Mouse (Mus musculus): ENCODE results near the gene Xylt1. TPM values are rescaled to one million over a fixed set of nuclear protein-coding genes. Genes with fewer than 3 reads are reported as not detected.

Xylt1 gene
- polyA plus RNA-seq, 1 experiment from 2014 or later: 0.86 TPM

- no peaks in the 10 kb centered on the region for H3K27me3 ChIP-seq (replicated peaks; ENCODE audit: low read depth, poor library complexity, severe bottlenecking)
- WGBS: 81% methylated on average over 5 of the region's 5 CpGs
Observed at GRCm38 (mm10) chr7:117567252-117567651, 186.5 kb downstream of the Xylt1 start.

DNA sequence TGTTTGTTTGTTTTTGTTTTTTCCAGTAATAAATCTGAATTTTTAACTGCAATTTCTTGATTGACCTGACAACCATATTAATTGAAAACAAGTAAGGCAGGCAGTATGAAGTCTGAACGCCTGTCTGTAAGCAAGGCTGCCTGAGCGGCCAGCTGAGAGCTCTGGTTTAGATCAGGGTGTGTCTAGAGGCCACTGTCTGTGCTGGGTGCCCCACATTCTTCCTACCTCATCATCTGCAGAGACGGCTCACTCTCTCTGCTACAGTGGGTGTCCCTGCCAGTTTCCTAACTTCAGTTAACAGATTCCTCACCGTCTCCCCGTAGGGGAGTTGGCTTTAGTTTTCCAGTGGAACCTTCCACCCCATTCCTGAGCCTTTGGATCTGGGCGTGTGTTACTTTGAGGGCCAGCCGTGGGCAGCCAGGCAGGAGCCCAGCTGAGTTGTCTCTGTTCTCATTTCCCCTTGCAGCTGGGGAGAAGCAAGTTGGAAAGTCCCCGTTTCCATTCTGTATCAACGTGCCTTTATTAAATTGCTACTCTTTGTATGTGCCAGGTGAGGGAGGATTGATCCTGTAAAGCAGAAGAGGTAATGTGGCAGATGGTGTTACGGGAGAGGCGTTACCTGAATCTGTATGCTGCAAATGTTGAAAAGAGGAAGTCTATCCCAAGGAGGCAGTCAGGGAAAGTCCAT is 187.0 kb downstream of the Xylt1 start:
- no peaks in the 10 kb centered on the region for H3K27me3 ChIP-seq (replicated peaks; ENCODE audit: low read depth, poor library complexity, severe bottlenecking)
- WGBS: 86% methylated on average over 11 of the region's 11 CpGs

More at GRCm38 (mm10) chr7:117567252-117567651, 186.5 kb downstream of the Xylt1 start:
- Histone ChIP-seq H3K4me1 (peaks cover 3% of the 10 kb centered on the region; the same call in 1 of the 2 replicates), H3K9me3 (no peaks in the 10 kb centered on the region), H3K36me3 (replicated peaks) (no peaks in the 10 kb centered on the region), H3K27ac (replicated peaks) (no peak overlapping the region), H3K4me3 (no peak overlapping the region)
- DNase-seq (ENCODE audit: low spot score): no peak

DNA sequence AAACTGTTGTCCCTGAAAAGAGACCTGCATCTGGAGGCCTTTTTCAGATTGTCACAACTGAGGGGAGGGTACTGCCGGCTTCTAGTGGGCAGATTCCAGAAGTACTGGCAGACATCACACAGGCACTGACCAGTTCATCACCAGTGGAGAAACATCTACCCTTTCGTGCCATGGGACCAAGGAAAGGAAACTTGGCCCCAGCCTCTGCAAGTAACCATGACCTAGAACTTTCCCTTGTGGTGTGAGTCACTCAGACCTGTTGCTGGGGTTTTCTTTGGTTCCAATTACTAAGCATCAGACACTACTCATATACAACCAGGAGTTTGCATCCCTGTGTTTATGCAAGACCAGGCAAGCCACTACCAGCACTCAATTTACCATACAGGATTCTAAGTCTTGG is 190.4 kb downstream of the Xylt1 start:
- no peak overlapping the region for H3K4me3 ChIP-seq
- no peaks in the 10 kb centered on the region for H3K9me3 ChIP-seq
- WGBS: 92% methylated on average over 2 of the region's 2 CpGs
- no peaks in the 10 kb centered on the region for H3K4me1 ChIP-seq
- H3K27me3 ChIP-seq (replicated peaks; ENCODE audit: low read depth, poor library complexity, severe bottlenecking): no peaks in the 10 kb centered on the region
- no peak for DNase-seq (ENCODE audit: low spot score)
- no peak overlapping the region for H3K27ac ChIP-seq (replicated peaks)
- H3K36me3 ChIP-seq (replicated peaks): no peaks in the 10 kb centered on the region

More for the DNA sequence above, 187.0 kb downstream of the Xylt1 start:
- Histone ChIP-seq H3K4me1 (peaks cover 3% of the 10 kb centered on the region; the same call in 1 of the 2 replicates), H3K4me3 (no peak overlapping the region), H3K36me3 (replicated peaks) (no peaks in the 10 kb centered on the region), H3K9me3 (no peaks in the 10 kb centered on the region), H3K27ac (replicated peaks) (no peak overlapping the region)
- DNase-seq (ENCODE audit: low spot score): no peak

DNA sequence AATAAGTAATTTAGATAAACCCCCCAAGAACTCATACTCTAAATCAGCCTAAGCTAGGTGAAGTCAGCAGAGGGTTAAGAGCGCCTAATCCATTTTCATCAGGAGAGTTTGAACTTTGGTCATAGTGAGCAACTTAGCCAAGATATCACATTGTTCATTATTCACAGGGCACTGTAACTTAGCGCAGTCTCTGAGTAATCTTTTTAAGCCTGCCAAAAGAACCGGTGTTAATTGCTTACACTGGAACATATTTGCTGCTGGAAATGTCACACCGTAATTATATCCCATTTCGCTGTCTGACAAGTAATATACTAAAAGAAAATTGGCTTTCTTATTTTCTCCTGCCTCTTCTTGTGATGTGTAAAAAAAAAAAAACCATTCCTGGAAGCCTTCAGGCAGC is 190.9 kb downstream of the Xylt1 start:
- 81% methylated on average over 5 of the region's 5 CpGs for WGBS

DNA sequence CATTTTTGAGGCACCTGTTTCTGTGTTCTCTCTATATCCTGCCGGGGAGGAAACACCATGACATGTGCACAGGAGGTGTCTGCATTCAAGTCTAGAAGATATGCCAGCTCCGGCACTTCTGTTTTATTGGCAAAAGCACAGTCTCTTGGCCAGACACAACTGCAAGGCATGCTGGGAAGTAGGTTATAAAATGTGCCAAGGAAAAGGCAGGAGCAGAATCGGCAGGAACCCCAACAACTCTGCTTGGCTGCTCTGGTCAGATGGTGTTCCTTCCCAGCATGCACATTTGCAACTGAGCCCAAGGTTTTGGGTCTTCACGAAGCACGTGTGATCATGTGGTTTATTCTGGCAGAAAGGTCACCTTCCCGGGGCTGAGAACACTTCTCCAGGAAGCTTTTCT is 192.4 kb downstream of the Xylt1 start:
- no peak overlapping the region for H3K27ac ChIP-seq (replicated peaks)

More for the DNA sequence above, 190.9 kb downstream of the Xylt1 start:
- Histone ChIP-seq H3K4me1 (no peaks in the 10 kb centered on the region), H3K4me3 (no peak overlapping the region), H3K27ac (replicated peaks) (no peak overlapping the region), H3K36me3 (replicated peaks) (no peaks in the 10 kb centered on the region), H3K27me3 (replicated peaks; ENCODE audit: low read depth, poor library complexity, severe bottlenecking) (no peaks in the 10 kb centered on the region), H3K9me3 (no peaks in the 10 kb centered on the region)
- no peak for DNase-seq (ENCODE audit: low spot score)

DNA sequence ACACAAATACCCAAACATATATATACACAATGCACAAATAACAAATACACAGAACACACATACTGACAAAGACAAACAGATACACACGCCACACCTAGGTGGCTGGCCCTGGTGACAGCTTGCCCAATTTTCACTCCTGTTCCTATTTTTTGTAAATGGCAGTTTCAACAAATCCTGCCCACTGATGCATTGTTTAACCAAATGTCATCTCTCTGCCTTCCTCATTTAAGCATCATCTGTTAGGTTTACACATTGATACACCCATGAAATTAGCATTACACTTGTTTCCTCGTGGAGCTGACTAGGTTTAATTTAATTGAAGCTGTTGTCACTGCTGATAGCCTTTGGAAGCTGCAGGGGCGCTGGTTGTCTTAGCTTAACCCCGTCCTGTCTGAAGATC is 194.6 kb downstream of the Xylt1 start:
- 50% methylated on average over 4 of the region's 4 CpGs for WGBS
- Histone ChIP-seq H3K4me1 (no peaks in the 10 kb centered on the region), H3K4me3 (no peak overlapping the region), H3K27ac (replicated peaks) (no peak overlapping the region), H3K27me3 (replicated peaks; ENCODE audit: low read depth, poor library complexity, severe bottlenecking) (no peaks in the 10 kb centered on the region), H3K36me3 (replicated peaks) (no peaks in the 10 kb centered on the region), H3K9me3 (no peaks in the 10 kb centered on the region)
- no peak for DNase-seq (ENCODE audit: low spot score)

More for the DNA sequence above, 192.4 kb downstream of the Xylt1 start:
- Histone ChIP-seq H3K27me3 (replicated peaks; ENCODE audit: low read depth, poor library complexity, severe bottlenecking) (no peaks in the 10 kb centered on the region), H3K9me3 (no peaks in the 10 kb centered on the region), H3K4me1 (no peaks in the 10 kb centered on the region), H3K36me3 (replicated peaks) (no peaks in the 10 kb centered on the region), H3K4me3 (no peak overlapping the region)
- no peak for DNase-seq (ENCODE audit: low spot score)
- WGBS: 82% methylated on average over 6 of the region's 6 CpGs

GRCm38 (mm10) chr7:117577035-117577434 is 196.3 kb downstream of the Xylt1 start:
- Histone ChIP-seq H3K27me3 (replicated peaks; ENCODE audit: low read depth, poor library complexity, severe bottlenecking) (no peaks in the 10 kb centered on the region), H3K4me1 (no peaks in the 10 kb centered on the region), H3K36me3 (replicated peaks) (no peaks in the 10 kb centered on the region), H3K4me3 (no peak overlapping the region), H3K9me3 (no peaks in the 10 kb centered on the region), H3K27ac (replicated peaks) (no peak overlapping the region)
- DNase-seq (ENCODE audit: low spot score): no peak
- WGBS: 90% methylated on average over 6 of the region's 6 CpGs

GRCm38 (mm10) chr7:117585164-117585563 is 204.4 kb downstream of the Xylt1 start:
- WGBS: 87% methylated on average over 5 of the region's 5 CpGs
- Histone ChIP-seq H3K27ac (replicated peaks) (no peak overlapping the region), H3K9me3 (no peaks in the 10 kb centered on the region), H3K4me1 (0 out of 2 replicates have a peak, but pooled peaks cover 5% of the 10 kb centered on the region), H3K4me3 (no peak overlapping the region), H3K27me3 (replicated peaks; ENCODE audit: low read depth, poor library complexity, severe bottlenecking) (no peaks in the 10 kb centered on the region), H3K36me3 (replicated peaks) (no peaks in the 10 kb centered on the region)
- no peak for DNase-seq (ENCODE audit: low spot score)

- Histone ChIP-seq H3K4me1 (0 out of 2 replicates have a peak, but pooled peaks cover 5% of the 10 kb centered on the region), H3K36me3 (replicated peaks) (no peaks in the 10 kb centered on the region), H3K27ac (replicated peaks) (no peak overlapping the region), H3K9me3 (no peaks in the 10 kb centered on the region), H3K4me3 (no peak overlapping the region), H3K27me3 (replicated peaks; ENCODE audit: low read depth, poor library complexity, severe bottlenecking) (no peaks in the 10 kb centered on the region)
- no peak for DNase-seq (ENCODE audit: low spot score)
Observed at GRCm38 (mm10) chr7:117586811-117587210, 206.0 kb downstream of the Xylt1 start.

- Histone ChIP-seq H3K9me3 (no peaks in the 10 kb centered on the region), H3K36me3 (replicated peaks) (no peaks in the 10 kb centered on the region), H3K27me3 (replicated peaks; ENCODE audit: low read depth, poor library complexity, severe bottlenecking) (no peaks in the 10 kb centered on the region), H3K27ac (replicated peaks) (no peak overlapping the region), H3K4me3 (no peak overlapping the region), H3K4me1 (0 out of 2 replicates have a peak, but pooled peaks cover 5% of the 10 kb centered on the region)
- WGBS: 85% methylated on average over 6 of the region's 6 CpGs
- no peak for DNase-seq (ENCODE audit: low spot score)
Observed at GRCm38 (mm10) chr7:117587234-117587929, 206.6 kb downstream of the Xylt1 start.

DNA sequence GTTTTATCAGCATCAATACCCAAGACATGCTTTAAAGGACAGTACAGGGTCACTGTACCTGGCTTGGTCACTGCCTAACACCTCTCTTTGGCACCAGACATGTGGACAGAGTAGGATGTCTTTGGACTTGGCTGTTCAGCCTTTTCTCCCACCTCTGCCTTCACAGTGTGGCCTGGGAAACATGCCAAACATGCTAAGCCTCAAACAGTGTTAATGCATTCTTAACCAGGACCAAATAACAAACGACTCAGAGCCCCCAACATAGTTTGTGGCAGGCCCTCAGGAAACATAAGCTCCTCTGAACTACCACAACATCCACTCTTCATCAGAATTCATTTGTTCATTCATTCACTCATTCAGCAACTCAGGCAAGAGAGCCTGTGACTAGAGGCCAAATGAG is 207.6 kb downstream of the Xylt1 start:
- no peaks in the 10 kb centered on the region for H3K27me3 ChIP-seq (replicated peaks; ENCODE audit: low read depth, poor library complexity, severe bottlenecking)
- H3K27ac ChIP-seq (replicated peaks): no peak overlapping the region
- DNase-seq (ENCODE audit: low spot score): no peak
- 0 out of 2 replicates have a peak, but pooled peaks cover under 1% of the 10 kb centered on the region for H3K36me3 ChIP-seq (replicated peaks)
- H3K4me3 ChIP-seq: no peak overlapping the region
- WGBS: 66% methylated on average over 1 of the region's 1 CpGs
- H3K9me3 ChIP-seq: no peaks in the 10 kb centered on the region
- H3K4me1 ChIP-seq: 0 out of 2 replicates have a peak, but pooled peaks cover 5% of the 10 kb centered on the region

- no peak overlapping the region for H3K27ac ChIP-seq (replicated peaks)
- H3K4me1 ChIP-seq: 0 out of 2 replicates have a peak, but pooled peaks cover 5% of the 10 kb centered on the region
- no peak for DNase-seq (ENCODE audit: low spot score)
- 66% methylated on average over 2 of the region's 2 CpGs for WGBS
- H3K4me3 ChIP-seq: no peak overlapping the region
- H3K27me3 ChIP-seq (replicated peaks; ENCODE audit: low read depth, poor library complexity, severe bottlenecking): no peaks in the 10 kb centered on the region
- H3K36me3 ChIP-seq (replicated peaks): 0 out of 2 replicates have a peak, but pooled peaks cover 5% of the 10 kb centered on the region
- H3K9me3 ChIP-seq: no peaks in the 10 kb centered on the region
Observed at GRCm38 (mm10) chr7:117589359-117589758, 208.6 kb downstream of the Xylt1 start.

DNA sequence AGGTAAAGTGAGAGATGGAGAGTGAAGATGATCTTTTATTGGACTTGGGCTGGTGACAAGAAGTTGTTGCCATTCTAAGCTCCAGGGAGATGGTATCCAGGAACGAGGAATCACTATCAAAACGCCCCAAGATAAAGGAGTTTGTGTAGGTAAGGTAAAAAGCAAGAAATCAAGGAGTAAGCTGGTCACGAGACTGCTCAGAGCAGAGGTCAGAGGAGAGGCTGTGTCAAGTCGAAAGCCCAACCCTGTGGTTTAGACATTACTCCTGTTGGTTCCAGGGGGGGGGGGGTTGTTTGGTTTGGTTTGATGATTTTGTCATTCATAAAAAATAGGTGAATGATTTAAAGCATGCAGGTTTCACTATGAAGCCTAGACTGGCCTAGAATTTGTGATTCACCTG is 209.0 kb downstream of the Xylt1 start:
- Histone ChIP-seq H3K4me1 (0 out of 2 replicates have a peak, but pooled peaks cover 5% of the 10 kb centered on the region), H3K36me3 (replicated peaks) (0 out of 2 replicates have a peak, but pooled peaks cover 5% of the 10 kb centered on the region), H3K9me3 (no peaks in the 10 kb centered on the region), H3K27ac (replicated peaks) (no peak overlapping the region), H3K4me3 (no peak overlapping the region), H3K27me3 (replicated peaks; ENCODE audit: low read depth, poor library complexity, severe bottlenecking) (no peaks in the 10 kb centered on the region)
- 81% methylated on average over 4 of the region's 4 CpGs for WGBS
- DNase-seq (ENCODE audit: low spot score): no peak

All from embryonic facial prominence, embryonic 10.5 days (tissue).